Mouse (Mus musculus): Measurements from ENCODE around the gene Ibsp.

GRCm38 (mm10) chr5:104256585-104256984, 42.4 kb upstream of the Ibsp start:
- TF ChIP-seq CTCF (IDR thresholded peaks at IDR 0.05; ENCODE audit: control insufficient read depth, insufficient read depth, insufficient read length): no peak
- no peak for TF ChIP-seq MAX (IDR thresholded peaks at IDR 0.05)
